8 mouse cellular contexts compared by ENCODE assay signal in genomic region chr1:20890941-20891399, GRCm38 (mm10). TPM values are rescaled to one million over a fixed set of nuclear protein-coding genes. Genes with fewer than 3 reads are reported as not detected.
DNase-seq lines count a peak whose midpoint lies in the region; ATAC-seq and TF ChIP-seq lines count a peak whose summit lies in the region.

No protein-coding gene starts in this region.

- H3K4me2 ChIP-seq in hindbrain, embryonic 14.5 days (replicated peaks), result peak overlapping the region; percentile 66

- peak overlapping the region; percentile 68 for H3K9ac ChIP-seq in ES-E14 (ENCODE audit: insufficient read depth, low read depth, low read length, poor library complexity, severe bottlenecking)
- H3K9ac ChIP-seq in hindbrain, embryonic 14.5 days, result peak overlapping the region; percentile 69

- H3K4me1 ChIP-seq in ES-E14 (ENCODE audit: control insufficient read depth in 2 of 2, insufficient read depth in 2 of 2, low read length in 2 of 2, poor library complexity in 1 of 2), result no peaks in the 10 kb centered on the region; a peak in 2 of 4 replicates
- peaks cover 19% of the 10 kb centered on the region for H3K4me1 ChIP-seq in hindbrain, embryonic 14.5 days (replicated peaks; ENCODE audit: control insufficient read depth, insufficient read depth, low read length)

- no peak for DNase-seq in ES-E14 (ENCODE audit: low read depth, low spot score)
- peak; percentile 81 for DNase-seq in cerebellum, adult 8-10 months
- DNase-seq in frontal cortex, postnatal 14 days (ENCODE audit: low spot score in 2 of 2), result peak; percentile 69 to 72
- no peak for DNase-seq in hindbrain, embryonic 14.5 days (ENCODE audit: low spot score)
- peak; percentile 75 to 77 for DNase-seq in layer of hippocampus, postnatal 36 days
- peak; percentile 68 for DNase-seq in lung, postnatal 14 days
- DNase-seq in ovary, postnatal 36 days (ENCODE audit: low spot score), result peak; percentile 73
- DNase-seq in thymus, postnatal 14 days, result peak; percentile 78

- no peak overlapping the region for H3K27ac ChIP-seq in ES-E14 (ENCODE audit: insufficient read depth, low read depth, low read length, poor library complexity, severe bottlenecking)
- H3K27ac ChIP-seq in hindbrain, embryonic 14.5 days, result peak overlapping the region; percentile 69

- H3K9me3 ChIP-seq in ES-E14 (ENCODE audit: control insufficient read depth, insufficient read depth, low read depth, low read length), result no peaks in the 10 kb centered on the region
- H3K9me3 ChIP-seq in hindbrain, embryonic 14.5 days (ENCODE audit: control insufficient read depth, low read length), result no peaks in the 10 kb centered on the region

- ATAC-seq in hindbrain, embryonic 14.5 days (ENCODE audit: low FRiP score), result peak; percentile 82

- no peaks in the 10 kb centered on the region for H3K36me3 ChIP-seq in ES-E14 (ENCODE audit: control insufficient read depth, insufficient read depth, low read length, poor library complexity, severe bottlenecking)
- H3K36me3 ChIP-seq in hindbrain, embryonic 14.5 days (replicated peaks; ENCODE audit: control insufficient read depth, insufficient read depth), result no peaks in the 10 kb centered on the region

- peak overlapping the region; percentile 75 to 99 for H3K4me3 ChIP-seq in ES-E14 (ENCODE audit: insufficient read depth in 1 of 2, low read depth in 1 of 2, low read length in 2 of 2, poor library complexity in 1 of 2, severe bottlenecking in 1 of 2)
- H3K4me3 ChIP-seq in hindbrain, embryonic 14.5 days (replicated peaks; ENCODE audit: low read length), result peak overlapping the region; percentile 67

- in situ Hi-C loops in ES-E14 (cut with MboI; ENCODE audit: low sequenced_read_pairs in 2 of 2, unreplicated experiment in 2 of 2), result no loop called here

- under 1% methylated on average over 20 of the region's 20 CpGs for WGBS in hindbrain, embryonic 14.5 days

- no peaks in the 10 kb centered on the region for H3K27me3 ChIP-seq in hindbrain, embryonic 14.5 days (ENCODE audit: control insufficient read depth, insufficient read depth, low read length)

TF ChIP-seq in ES-E14, 5 proteins besides CTCF, POLR2A, EP300 and RAD21:
- TF ChIP-seq ZC3H11A (IDR thresholded peaks at IDR 0.05; ENCODE audit: borderline replicate concordance, low read depth, low read length) (no peak), HCFC1 (IDR thresholded peaks at IDR 0.05; ENCODE audit: borderline replicate concordance, insufficient read depth, low read length) (no peak), CHD2 (IDR thresholded peaks at IDR 0.05; ENCODE audit: low read depth, low read length) (no peak), MAFK (IDR thresholded peaks at IDR 0.05; ENCODE audit: insufficient read depth, low read depth, low read length) (no peak), ZNF384 (IDR thresholded peaks at IDR 0.05; ENCODE audit: low read depth, low read length) (no peak)

RNA-seq across cellular contexts. Expression of gene Paqr8, which starts 0.6 kb away (rescaled TPM):
- total RNA-seq in ES-E14 (2012; rRNA removed), result 1.7 and 3.2 TPM in 2 replicates
- 39.9 and 43.5 TPM in 2 replicates for polyA plus RNA-seq in hindbrain, embryonic 14.5 days (2014; fragmentation: Nextera tagmentation; extraction: Ambion mirVana)
- 100 to 1,000 TPM; 135 to 153 TPM for total RNA-seq in layer of hippocampus, postnatal 36 days (2021)

Comparison
In these comparisons a context has a peak if more than half of its experiments do, and no peak if none do; other contexts are left out.
1. DNase-seq: peak in cerebellum, adult 8-10 months (single experiment), frontal cortex, postnatal 14 days (2 of 2), layer of hippocampus, postnatal 36 days (2 of 2), lung, postnatal 14 days (single experiment), ovary, postnatal 36 days (single experiment) and thymus, postnatal 14 days (single experiment); none in ES-E14 (single experiment) and hindbrain, embryonic 14.5 days (single experiment).
2. RNA of gene Paqr8, which starts 0.6 kb away (total RNA-seq): 135 to 153 TPM in layer of hippocampus, postnatal 36 days; 1.7 to 3.2 TPM in ES-E14; every median in the first group is over 10 times any median in the second.